Mouse (Mus musculus): ENCODE data around the gene Sptbn4. TPM values are rescaled to one million over a fixed set of nuclear protein-coding genes. Genes with fewer than 3 reads are reported as not detected.

The Sptbn4 gene
- not detected for polyA plus RNA-seq (2014; fragmentation: Illumina TruSeq; extraction: RNeasy Lipid Tissue Mini Kit (QIAGEN cat#74804); ENCODE audit: low read depth, low replicate concordance)

GRCm38 (mm10) chr7:27447419-27448286, at the start of gene Sptbn4, which contains the start of gene Blvrb:
Gene Sptbn4, minus strand, starts transcription at chr7:27447686.
Gene Blvrb, plus strand, starts transcription at chr7:27447978.

GRCm38 (mm10) chr7:27486770-27487697, 39.5 kb upstream of the Sptbn4 start, which contains the start of gene Sertad1:
Gene Sertad1, plus strand, starts transcription at chr7:27486910.

GRCm38 (mm10) chr7:27473156-27473834, 25.8 kb upstream of the Sptbn4 start, which contains the start of gene Sertad3:
Gene Sertad3, plus strand, starts transcription at chr7:27473768.

GRCm38 (mm10) chr7:27356861-27357594, 90.5 kb downstream of the Sptbn4 start, which contains the start of gene Gm20479:
Gene Gm20479, minus strand, starts transcription at chr7:27357419.

GRCm38 (mm10) chr7:27355745-27356240, 91.7 kb downstream of the Sptbn4 start, which contains the start of gene Shkbp1:
Gene Shkbp1, minus strand, starts transcription at chr7:27356019.

GRCm38 (mm10) chr7:27337175-27337853, 110.2 kb downstream of the Sptbn4 start, which contains the start of gene Ltbp4:
Gene Ltbp4, minus strand, starts transcription at chr7:27337692.

Other genes starting within 250 kb of the Sptbn4 start
- gene Itpkc, start 219.0 kb downstream of the Sptbn4 start, polyA plus RNA-seq (2014; fragmentation: Illumina TruSeq; extraction: RNeasy Lipid Tissue Mini Kit (QIAGEN cat#74804); ENCODE audit: low read depth, low replicate concordance), result 0.58 TPM
- 1.8 TPM for gene Coq8b, start 214.7 kb downstream of the Sptbn4 start, polyA plus RNA-seq (2014; fragmentation: Illumina TruSeq; extraction: RNeasy Lipid Tissue Mini Kit (QIAGEN cat#74804); ENCODE audit: low read depth, low replicate concordance)
- 0.35 TPM for gene Numbl, start 189.3 kb downstream of the Sptbn4 start, polyA plus RNA-seq (2014; fragmentation: Illumina TruSeq; extraction: RNeasy Lipid Tissue Mini Kit (QIAGEN cat#74804); ENCODE audit: low read depth, low replicate concordance)
- 1.6 TPM for gene Ltbp4, start 110.0 kb downstream of the Sptbn4 start, polyA plus RNA-seq (2014; fragmentation: Illumina TruSeq; extraction: RNeasy Lipid Tissue Mini Kit (QIAGEN cat#74804); ENCODE audit: low read depth, low replicate concordance)
- gene Shkbp1, start 91.7 kb downstream of the Sptbn4 start, polyA plus RNA-seq (2014; fragmentation: Illumina TruSeq; extraction: RNeasy Lipid Tissue Mini Kit (QIAGEN cat#74804); ENCODE audit: low read depth, low replicate concordance), result 0.99 TPM
- gene Gm20479, start 90.3 kb downstream of the Sptbn4 start, polyA plus RNA-seq (2014; fragmentation: Illumina TruSeq; extraction: RNeasy Lipid Tissue Mini Kit (QIAGEN cat#74804); ENCODE audit: low read depth, low replicate concordance), result not detected
- 1.6 TPM for gene Blvrb, start 292 bp upstream of the Sptbn4 start, polyA plus RNA-seq (2014; fragmentation: Illumina TruSeq; extraction: RNeasy Lipid Tissue Mini Kit (QIAGEN cat#74804); ENCODE audit: low read depth, low replicate concordance)
- 2.0 TPM for gene Sertad3, start 26.1 kb upstream of the Sptbn4 start, polyA plus RNA-seq (2014; fragmentation: Illumina TruSeq; extraction: RNeasy Lipid Tissue Mini Kit (QIAGEN cat#74804); ENCODE audit: low read depth, low replicate concordance)
- gene Sertad1, start 39.2 kb upstream of the Sptbn4 start, polyA plus RNA-seq (2014; fragmentation: Illumina TruSeq; extraction: RNeasy Lipid Tissue Mini Kit (QIAGEN cat#74804); ENCODE audit: low read depth, low replicate concordance), result 0.64 TPM
- not detected for gene Prx, start 51.6 kb upstream of the Sptbn4 start, polyA plus RNA-seq (2014; fragmentation: Illumina TruSeq; extraction: RNeasy Lipid Tissue Mini Kit (QIAGEN cat#74804); ENCODE audit: low read depth, low replicate concordance)
- not detected for gene Hipk4, start 75.6 kb upstream of the Sptbn4 start, polyA plus RNA-seq (2014; fragmentation: Illumina TruSeq; extraction: RNeasy Lipid Tissue Mini Kit (QIAGEN cat#74804); ENCODE audit: low read depth, low replicate concordance)
- gene Pld3, start 105.5 kb upstream of the Sptbn4 start, polyA plus RNA-seq (2014; fragmentation: Illumina TruSeq; extraction: RNeasy Lipid Tissue Mini Kit (QIAGEN cat#74804); ENCODE audit: low read depth, low replicate concordance), result 0.82 TPM
- gene 2310022A10Rik, start 105.5 kb upstream of the Sptbn4 start, polyA plus RNA-seq (2014; fragmentation: Illumina TruSeq; extraction: RNeasy Lipid Tissue Mini Kit (QIAGEN cat#74804); ENCODE audit: low read depth, low replicate concordance), result 2.3 TPM
- 29.2 TPM for gene Akt2, start 143.9 kb upstream of the Sptbn4 start, polyA plus RNA-seq (2014; fragmentation: Illumina TruSeq; extraction: RNeasy Lipid Tissue Mini Kit (QIAGEN cat#74804); ENCODE audit: low read depth, low replicate concordance)
- gene Ttc9b, start 206.2 kb upstream of the Sptbn4 start, polyA plus RNA-seq (2014; fragmentation: Illumina TruSeq; extraction: RNeasy Lipid Tissue Mini Kit (QIAGEN cat#74804); ENCODE audit: low read depth, low replicate concordance), result not detected
- gene Map3k10, start 226.9 kb upstream of the Sptbn4 start, polyA plus RNA-seq (2014; fragmentation: Illumina TruSeq; extraction: RNeasy Lipid Tissue Mini Kit (QIAGEN cat#74804); ENCODE audit: low read depth, low replicate concordance), result 1.2 TPM
- gene Zfp607b, start 241.7 kb upstream of the Sptbn4 start, polyA plus RNA-seq (2014; fragmentation: Illumina TruSeq; extraction: RNeasy Lipid Tissue Mini Kit (QIAGEN cat#74804); ENCODE audit: low read depth, low replicate concordance), result 4.0 TPM